Comparison of ENCODE assay signal across 13 mouse cellular contexts in the genomic region with DNA sequence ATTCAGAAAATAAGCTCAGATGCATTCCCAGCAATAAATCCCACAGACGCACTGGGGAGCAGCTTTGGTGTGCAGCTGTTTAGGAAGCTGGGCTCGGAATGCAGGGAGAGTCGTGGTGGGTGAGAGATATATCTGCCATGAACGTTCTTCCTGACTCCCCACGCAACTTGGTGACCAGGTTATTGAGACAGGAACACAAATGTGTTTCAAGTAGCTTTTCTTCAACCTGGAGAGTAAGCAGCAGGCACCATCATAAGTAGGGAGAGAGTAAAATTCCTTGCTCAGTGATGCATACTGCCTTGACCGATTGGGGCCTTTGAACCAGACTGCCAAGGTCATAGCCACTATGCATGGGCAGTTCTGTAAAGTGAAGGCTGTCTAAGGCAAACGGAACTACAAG.
DNase-seq lines count a peak whose midpoint lies in the region; ATAC-seq and TF ChIP-seq lines count a peak whose summit lies in the region.
"Had no signal": no experiment of that assay in that cellular context is flagged by ENCODE, and none has a peak within 500 bp of the region (broad histone marks: within the 10 kb centered on the region; RNA-seq: fewer than 3 reads in every experiment).

No protein-coding gene starts in this region.

- DNase-seq in midbrain, embryonic 14.5 days, result no peak
- peak; percentile 86 for DNase-seq in kidney, postnatal 0 days (ENCODE audit: low spot score)
- DNase-seq in left cerebral cortex, adult 9 months (ENCODE audit: low spot score in 2 of 2), result no peak
- DNase-seq in cerebellum, postnatal 4 days (ENCODE audit: low spot score in 2 of 2), result no peak
- DNase-seq: cerebellum, postnatal 25 days; gastrocnemius, postnatal 36 days; liver had no signal

- H3K9me3 ChIP-seq in midbrain, embryonic 13.5 days, result no peaks in the 10 kb centered on the region
- H3K9me3 ChIP-seq in midbrain, embryonic 14.5 days (ENCODE audit: control insufficient read depth, low read length), result no peaks in the 10 kb centered on the region
- no peaks in the 10 kb centered on the region for H3K9me3 ChIP-seq in embryonic facial prominence, embryonic 13.5 days
- no peaks in the 10 kb centered on the region for H3K9me3 ChIP-seq in kidney, postnatal 0 days (replicated peaks; ENCODE audit: low read length)
- no peaks in the 10 kb centered on the region for H3K9me3 ChIP-seq in intestine, embryonic 15.5 days
- H3K9me3 ChIP-seq: megakaryocyte, embryonic 14.5 days had no signal

- peaks cover 14% of the 10 kb centered on the region for H3K4me1 ChIP-seq in midbrain, embryonic 13.5 days (replicated peaks)
- H3K4me1 ChIP-seq in midbrain, embryonic 14.5 days (ENCODE audit: control insufficient read depth, insufficient read depth, low read length), result peaks cover 6% of the 10 kb centered on the region; the same call in 1 of the 2 replicates
- H3K4me1 ChIP-seq in embryonic facial prominence, embryonic 13.5 days, result peaks cover 18% of the 10 kb centered on the region
- H3K4me1 ChIP-seq in kidney, postnatal 0 days (replicated peaks; ENCODE audit: insufficient read depth, low read length), result peaks cover 21% of the 10 kb centered on the region
- H3K4me1 ChIP-seq in intestine, embryonic 15.5 days (replicated peaks), result 0 out of 2 replicates have a peak, but pooled peaks cover 3% of the 10 kb centered on the region
- H3K4me1 ChIP-seq: megakaryocyte, embryonic 14.5 days had no signal

- no peak for TF ChIP-seq CTCF in kidney, postnatal 0 days (IDR thresholded peaks at IDR 0.05; ENCODE audit: low read depth)

- 51% methylated on average over 7 of the region's 7 CpGs for WGBS in midbrain, embryonic 13.5 days
- WGBS in midbrain, embryonic 14.5 days, result 48% methylated on average over 7 of the region's 7 CpGs
- 44% methylated on average over 7 of the region's 7 CpGs for WGBS in embryonic facial prominence, embryonic 13.5 days
- 8% methylated on average over 7 of the region's 7 CpGs for WGBS in kidney, postnatal 0 days
- WGBS in intestine, embryonic 15.5 days, result 34% methylated on average over 7 of the region's 7 CpGs

- H3K9ac ChIP-seq in midbrain, embryonic 13.5 days (replicated peaks), result no peak overlapping the region
- H3K9ac ChIP-seq in midbrain, embryonic 14.5 days (replicated peaks; ENCODE audit: low read length), result no peak overlapping the region
- no peak overlapping the region for H3K9ac ChIP-seq in embryonic facial prominence, embryonic 13.5 days
- H3K9ac ChIP-seq in kidney, postnatal 0 days (ENCODE audit: low read depth, low read length), result no peak overlapping the region
- H3K9ac ChIP-seq in intestine, embryonic 15.5 days, result no peak overlapping the region

- peaks cover 5% of the 10 kb centered on the region; the same call in 1 of the 2 replicates for H3K27me3 ChIP-seq in midbrain, embryonic 13.5 days
- no peaks in the 10 kb centered on the region for H3K27me3 ChIP-seq in midbrain, embryonic 14.5 days (ENCODE audit: control insufficient read depth, insufficient read depth, low read length)
- no peaks in the 10 kb centered on the region; the same call in none of the 2 replicates for H3K27me3 ChIP-seq in embryonic facial prominence, embryonic 13.5 days
- H3K27me3 ChIP-seq in kidney, postnatal 0 days (ENCODE audit: insufficient read depth, low read length), result no peaks in the 10 kb centered on the region
- H3K27me3 ChIP-seq in intestine, embryonic 15.5 days (replicated peaks), result no peaks in the 10 kb centered on the region

- ATAC-seq in midbrain, embryonic 13.5 days, result no peak
- no peak for ATAC-seq in midbrain, embryonic 14.5 days (ENCODE audit: low FRiP score, low TSS enrichment)
- no peak for ATAC-seq in embryonic facial prominence, embryonic 13.5 days (ENCODE audit: insufficient number of reproducible peaks, insufficient read depth, low FRiP score, low TSS enrichment, low read depth)
- ATAC-seq in kidney, postnatal 0 days (replicated peaks; ENCODE audit: low FRiP score, low read depth), result peak; percentile 91
- ATAC-seq in intestine, embryonic 15.5 days, result no peak

- H3K4me2 ChIP-seq in midbrain, embryonic 13.5 days (replicated peaks), result no peak overlapping the region
- H3K4me2 ChIP-seq in midbrain, embryonic 14.5 days (ENCODE audit: low read length), result no peak overlapping the region
- no peak overlapping the region for H3K4me2 ChIP-seq in embryonic facial prominence, embryonic 13.5 days
- H3K4me2 ChIP-seq in kidney, postnatal 0 days (ENCODE audit: low read length), result peak overlapping the region; percentile 37
- H3K4me2 ChIP-seq in intestine, embryonic 15.5 days (replicated peaks), result no peak overlapping the region
- H3K4me2 ChIP-seq: hindbrain, embryonic 14.5 days had no signal

- H3K27ac ChIP-seq in midbrain, embryonic 13.5 days, result 0 out of 2 replicates have a peak overlapping the region, but pooled peaks have one; percentile 35
- H3K27ac ChIP-seq in midbrain, embryonic 14.5 days (replicated peaks; ENCODE audit: low read depth, low read length), result no peak overlapping the region
- 0 out of 2 replicates have a peak overlapping the region, but pooled peaks have one; percentile 7 for H3K27ac ChIP-seq in embryonic facial prominence, embryonic 13.5 days
- H3K27ac ChIP-seq in kidney, postnatal 0 days, result peak overlapping the region; percentile 79
- H3K27ac ChIP-seq in intestine, embryonic 15.5 days, result no peak overlapping the region
- H3K27ac ChIP-seq: left cerebral cortex, adult 2 months had no signal

- no peaks in the 10 kb centered on the region for H3K36me3 ChIP-seq in midbrain, embryonic 13.5 days
- no peaks in the 10 kb centered on the region for H3K36me3 ChIP-seq in midbrain, embryonic 14.5 days (ENCODE audit: control insufficient read depth, insufficient read depth, low read length)
- H3K36me3 ChIP-seq in embryonic facial prominence, embryonic 13.5 days, result no peaks in the 10 kb centered on the region
- H3K36me3 ChIP-seq in kidney, postnatal 0 days (ENCODE audit: insufficient read depth, low read length), result no peaks in the 10 kb centered on the region
- H3K36me3 ChIP-seq in intestine, embryonic 15.5 days, result no peaks in the 10 kb centered on the region

- no peak overlapping the region for H3K4me3 ChIP-seq in midbrain, embryonic 13.5 days (replicated peaks)
- H3K4me3 ChIP-seq in midbrain, embryonic 14.5 days (replicated peaks; ENCODE audit: low read depth, low read length), result no peak overlapping the region
- H3K4me3 ChIP-seq in embryonic facial prominence, embryonic 13.5 days, result no peak overlapping the region
- no peak overlapping the region for H3K4me3 ChIP-seq in kidney, postnatal 0 days (replicated peaks; ENCODE audit: low read depth, low read length)
- H3K4me3 ChIP-seq in intestine, embryonic 15.5 days (replicated peaks), result no peak overlapping the region
- H3K4me3 ChIP-seq: left cerebral cortex, adult 2 months; megakaryocyte, embryonic 14.5 days had no signal

Comparison
In these comparisons a context has a peak if more than half of its experiments do, and no peak if none do; other contexts are left out.
1. H3K27ac ChIP-seq: peak in midbrain, embryonic 13.5 days (single experiment), embryonic facial prominence, embryonic 13.5 days (single experiment) and kidney, postnatal 0 days (single experiment); none in midbrain, embryonic 14.5 days (single experiment) and intestine, embryonic 15.5 days (single experiment).